Mouse (Mus musculus): ENCODE measurements at regions not wholly inside any gene's neighbourhood (a gene's known extent, or its start where the extent isn't known, plus 50 kb on each side); places are given as distances from the start of the nearest gene placed in this dataset.

GRCm38 (mm10) chr1:63920181-63920933, 151.3 kb upstream of the 4933402D24Rik start:
- DNase-seq (ENCODE audit: low read depth, low spot score), result no peak

GRCm38 (mm10) chr1:63918200-63918599, 149.1 kb upstream of the 4933402D24Rik start:
- DNase-seq (ENCODE audit: low read depth, low spot score), result no peak

GRCm38 (mm10) chr1:63916907-63917650, 148.0 kb upstream of the 4933402D24Rik start:
- DNase-seq (ENCODE audit: low read depth, low spot score), result no peak

GRCm38 (mm10) chr1:63910765-63911164, 141.7 kb upstream of the 4933402D24Rik start:
- DNase-seq (ENCODE audit: low read depth, low spot score), result no peak

GRCm38 (mm10) chr1:63909191-63909590, 140.1 kb upstream of the 4933402D24Rik start:
- no peak for DNase-seq (ENCODE audit: low read depth, low spot score)

- DNase-seq (ENCODE audit: low read depth, low spot score), result no peak
Observed at GRCm38 (mm10) chr1:63903620-63904019, 134.6 kb upstream of the 4933402D24Rik start.

GRCm38 (mm10) chr1:63903201-63903600, 134.1 kb upstream of the 4933402D24Rik start:
- no peak for DNase-seq (ENCODE audit: low read depth, low spot score)

- no peak for DNase-seq (ENCODE audit: low read depth, low spot score)
Observed at GRCm38 (mm10) chr1:63902391-63902790, 133.3 kb upstream of the 4933402D24Rik start.

GRCm38 (mm10) chr1:63899631-63900577, 130.8 kb upstream of the 4933402D24Rik start:
- no peak for DNase-seq (ENCODE audit: low read depth, low spot score)

GRCm38 (mm10) chr1:63898766-63899165, 129.7 kb upstream of the 4933402D24Rik start:
- no peak for DNase-seq (ENCODE audit: low read depth, low spot score)

- DNase-seq (ENCODE audit: low read depth, low spot score), result no peak
Observed at GRCm38 (mm10) chr1:63897556-63897955, 128.5 kb upstream of the 4933402D24Rik start.

GRCm38 (mm10) chr1:63879570-63879969, 110.5 kb upstream of the 4933402D24Rik start:
- no peak for DNase-seq (ENCODE audit: low read depth, low spot score)

- no peak for DNase-seq (ENCODE audit: low read depth, low spot score)
Observed at GRCm38 (mm10) chr1:63876589-63877251, 107.7 kb upstream of the 4933402D24Rik start.

- no peak for DNase-seq (ENCODE audit: low read depth, low spot score)
Observed at GRCm38 (mm10) chr1:63875297-63875962, 106.4 kb upstream of the 4933402D24Rik start.

GRCm38 (mm10) chr1:63871831-63872230, 102.8 kb upstream of the 4933402D24Rik start:
- no peak for DNase-seq (ENCODE audit: low read depth, low spot score)

GRCm38 (mm10) chr1:63869342-63869741, 100.3 kb upstream of the 4933402D24Rik start:
- DNase-seq (ENCODE audit: low read depth, low spot score), result no peak

- no peak for DNase-seq (ENCODE audit: low read depth, low spot score)
Observed at GRCm38 (mm10) chr1:63857933-63858649, 89.0 kb upstream of the 4933402D24Rik start.

- DNase-seq (ENCODE audit: low read depth, low spot score), result no peak
Observed at GRCm38 (mm10) chr1:63857468-63857867, 88.4 kb upstream of the 4933402D24Rik start.

- no peak for DNase-seq (ENCODE audit: low read depth, low spot score)
Observed at GRCm38 (mm10) chr1:63856366-63856765, 87.3 kb upstream of the 4933402D24Rik start.

- no peak for DNase-seq (ENCODE audit: low read depth, low spot score)
Observed at GRCm38 (mm10) chr1:63854794-63855193, 85.7 kb upstream of the 4933402D24Rik start.
